Mouse (Mus musculus) adrenal gland, adult (tissue): Measurements from ENCODE around the gene Timp3.

Source experiments
- DNase-seq, 2 experiments: peaks; one replicate each; pipeline ENCODE4 v3.0.0; 2022 to 2023; ENCODE audit warnings: low spot score in 1 of 2; ENCODE audit not compliant: inconsistent age in 2 of 2

The Timp3 gene

GRCm38 (mm10) chr10:86381922-86382260, 81.7 kb downstream of the Timp3 start:
- DNase-seq: no peak

DNA sequence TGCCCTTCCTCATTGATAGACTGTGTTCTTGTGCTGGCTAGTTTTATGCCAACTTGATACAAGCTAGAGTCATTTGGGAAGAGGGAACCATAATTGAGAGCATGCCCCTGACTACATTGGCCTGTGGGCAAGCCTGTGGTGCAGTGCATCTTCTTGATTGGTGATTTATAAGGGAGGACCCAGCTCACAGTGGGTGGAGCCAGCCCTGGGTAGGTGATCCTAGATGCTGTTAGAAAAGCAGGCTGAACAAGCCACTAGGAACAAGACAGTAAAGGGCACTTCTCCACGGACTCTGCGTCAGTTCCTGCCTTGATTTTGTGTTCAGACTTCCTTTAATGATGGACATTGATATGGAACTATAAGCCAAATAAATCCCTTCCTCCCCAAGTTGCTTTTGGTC, 84.5 kb downstream of the Timp3 start:
- peak in 1 of 2 experiments; percentile 17 for DNase-seq

GRCm38 (mm10) chr10:86385656-86386055, 85.5 kb downstream of the Timp3 start:
- DNase-seq: no peak

DNA sequence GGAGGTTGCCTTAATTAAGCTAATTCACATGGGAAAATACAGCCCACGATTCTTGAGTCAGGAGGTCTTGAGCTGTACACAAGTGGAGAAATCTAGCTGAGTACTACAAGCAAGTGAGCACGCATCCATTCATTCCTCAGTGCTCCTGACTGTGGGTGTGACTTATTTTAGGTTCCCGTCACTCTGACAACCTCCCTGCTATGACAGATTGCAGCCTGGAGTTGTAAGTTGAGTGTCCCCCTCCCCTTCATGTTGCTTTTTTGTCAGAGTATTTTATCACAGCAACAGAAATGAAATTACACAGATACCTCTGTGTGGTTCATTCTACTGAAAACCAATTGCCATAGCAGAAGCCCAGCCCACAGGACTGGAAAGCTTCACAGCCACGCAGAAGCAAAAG, 86.1 kb downstream of the Timp3 start:
- DNase-seq: no peak

DNA sequence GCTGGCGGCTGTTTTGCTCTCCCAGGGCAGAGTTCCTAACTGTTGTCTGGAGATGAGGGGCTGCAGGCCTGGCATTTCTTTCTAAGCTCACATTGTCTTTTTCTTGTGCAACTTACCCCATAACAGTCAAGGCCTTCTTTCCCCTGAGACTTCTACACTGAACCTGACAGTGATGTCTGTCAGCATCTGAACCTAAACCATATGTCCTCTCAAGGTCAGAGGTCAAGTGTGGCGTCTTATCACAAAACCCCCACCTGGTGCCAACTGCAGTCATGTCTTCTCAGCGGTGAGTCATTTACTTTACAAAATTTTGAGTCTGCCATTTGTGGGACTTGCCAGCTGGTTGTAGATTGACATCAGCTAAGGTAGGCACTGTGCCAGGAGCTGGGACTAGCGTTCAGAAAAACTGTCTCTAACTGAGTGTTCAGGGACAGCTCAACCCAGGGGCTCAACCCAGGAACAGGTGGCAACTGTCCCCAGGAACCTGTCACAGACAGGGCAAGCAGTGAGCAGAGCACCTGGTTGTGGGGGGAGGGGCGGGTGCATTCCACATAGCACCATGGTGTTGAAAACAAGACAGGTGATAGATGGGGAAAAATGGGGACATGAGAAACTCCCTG, 87.8 kb downstream of the Timp3 start:
- peak; percentile 49 to 70 for DNase-seq

DNA sequence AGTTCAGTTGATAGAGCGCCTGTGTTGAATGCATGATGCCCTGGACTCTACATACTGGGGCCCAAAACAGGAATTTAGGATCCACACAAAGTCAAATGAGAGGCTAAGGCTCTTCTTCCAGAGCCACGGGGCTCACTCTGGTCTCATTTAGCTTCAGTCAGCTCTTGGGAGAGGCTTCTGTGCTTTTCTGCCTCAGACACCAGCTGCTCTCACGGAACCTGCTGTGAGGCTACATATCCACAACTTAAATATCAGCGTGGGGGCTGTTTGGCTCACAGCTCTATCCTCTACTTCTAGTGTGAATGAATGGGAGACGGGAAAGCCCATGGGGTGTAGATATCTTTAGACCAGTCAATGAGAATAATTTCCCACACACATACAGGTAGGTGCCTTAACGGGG, 88.6 kb downstream of the Timp3 start:
- peak in 1 of 2 experiments; percentile 18 for DNase-seq

- DNase-seq: no peak
Measured at GRCm38 (mm10) chr10:86389357-86389756, 89.2 kb downstream of the Timp3 start.

- DNase-seq: peak in 1 of 2 experiments; percentile 35
Measured at GRCm38 (mm10) chr10:86389913-86390312, 89.7 kb downstream of the Timp3 start.

- no peak for DNase-seq
Measured at GRCm38 (mm10) chr10:86392399-86392798, 92.2 kb downstream of the Timp3 start.

DNA sequence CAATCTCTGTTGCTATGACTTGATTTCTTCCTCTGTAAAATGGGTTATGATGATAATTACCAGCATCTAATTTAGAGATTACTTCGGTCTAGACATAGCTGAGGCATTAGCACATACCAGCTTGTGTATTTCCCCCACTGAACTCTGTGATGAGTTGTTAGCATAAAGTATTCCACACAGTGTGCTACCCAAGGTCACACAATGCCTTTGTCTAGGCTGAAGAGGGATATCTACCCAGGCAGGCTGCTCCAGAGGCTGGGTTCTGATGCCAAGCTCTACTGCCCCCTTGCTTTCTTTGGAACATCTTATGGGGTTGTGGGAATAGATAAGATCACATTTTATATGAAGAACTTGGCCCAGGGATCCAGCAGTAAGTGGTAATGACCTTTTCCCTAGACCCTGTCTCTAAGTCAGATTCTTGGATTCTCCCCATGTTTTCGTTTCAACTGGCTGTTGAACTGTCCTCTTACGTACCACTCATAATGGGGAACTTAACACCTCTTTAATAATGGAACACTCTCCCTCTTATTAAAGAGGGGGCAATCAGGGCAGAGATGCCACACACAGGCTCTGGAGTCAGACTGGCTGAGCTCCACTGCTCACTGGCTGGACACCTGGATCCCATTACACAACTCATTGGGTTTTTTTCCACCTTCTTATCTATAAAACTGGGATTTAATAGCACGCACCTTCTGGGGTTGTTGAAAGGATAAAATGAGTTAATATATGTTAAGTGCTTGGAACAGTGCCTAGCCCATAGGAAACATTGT, 97.6 kb downstream of the Timp3 start:
- peak in 1 of 2 experiments; percentile 29 for DNase-seq

GRCm38 (mm10) chr10:86398347-86398720, 98.2 kb downstream of the Timp3 start:
- no peak for DNase-seq
